Mouse (Mus musculus) c-Kit-negative CD71-positive TER-119-positive erythroid progenitor cells, embryonic 14.5 days (primary cell): ENCODE results near the gene Gsap.
A peak's percentile ranks its signal among the peaks of the same experiment; 100 is the strongest.
"Not testable (repeated sequence)": the region's sequence is repeated elsewhere in the genome, so short reads cannot be mapped to it uniquely, and the experiment has no call there.

Experiments used
- DNase-seq: peaks from one replicate; pipeline ENCODE4 v3.0.0-alpha.2; 2013; ENCODE audit warnings: low read depth, low spot score

Gsap gene

DNA sequence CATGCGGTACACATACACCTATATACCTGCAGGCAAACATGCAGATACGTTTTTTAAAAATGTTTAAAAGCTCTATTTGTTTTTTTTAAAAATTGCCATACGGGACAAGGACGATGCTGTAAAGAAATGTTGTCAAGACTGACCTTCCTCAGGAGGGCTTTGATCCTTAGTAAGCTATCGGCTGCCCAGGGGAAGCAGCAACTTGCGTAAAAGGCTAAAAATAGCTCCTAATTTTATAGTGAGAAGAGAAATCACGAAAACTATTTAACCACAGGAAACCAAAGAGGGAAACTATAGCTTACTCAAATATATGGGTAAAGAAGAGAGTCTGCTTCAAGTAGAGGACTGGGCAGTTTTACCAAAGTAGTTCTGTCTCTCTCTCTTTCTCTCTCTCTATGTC is 74.7 kb downstream of the Gsap start:
- DNase-seq, result no peak

DNA sequence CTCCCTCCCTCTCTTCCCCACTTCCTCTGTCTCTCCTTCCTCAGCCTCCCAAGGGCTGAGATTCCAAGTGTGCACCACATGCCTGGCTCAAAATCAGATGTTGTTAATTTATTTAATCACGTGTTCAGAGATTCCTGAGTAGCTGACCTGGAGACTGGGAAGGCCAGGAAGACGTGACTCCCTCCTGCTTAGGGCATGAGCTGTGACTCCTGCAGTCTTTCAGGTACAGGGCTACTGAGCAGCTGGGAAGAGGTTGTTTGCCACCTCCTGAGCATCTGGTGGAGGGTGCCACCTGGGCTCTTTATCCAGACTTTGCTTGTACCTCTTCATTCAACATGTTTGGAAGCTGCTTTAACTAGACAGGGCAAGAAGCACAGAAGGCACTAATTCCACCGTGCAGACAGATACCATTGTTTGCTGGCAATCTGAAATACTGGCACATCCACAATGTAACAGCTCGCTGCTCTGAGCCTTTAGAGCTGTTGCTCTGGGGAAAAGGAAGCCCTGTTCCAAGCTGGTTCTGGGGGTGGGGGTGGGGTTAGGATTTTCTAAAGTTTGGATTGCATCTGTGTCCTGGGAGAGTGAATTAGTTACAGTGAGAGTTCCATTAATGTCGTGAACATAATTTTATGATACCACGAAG is 75.3 kb downstream of the Gsap start:
- DNase-seq, result no peak

DNA sequence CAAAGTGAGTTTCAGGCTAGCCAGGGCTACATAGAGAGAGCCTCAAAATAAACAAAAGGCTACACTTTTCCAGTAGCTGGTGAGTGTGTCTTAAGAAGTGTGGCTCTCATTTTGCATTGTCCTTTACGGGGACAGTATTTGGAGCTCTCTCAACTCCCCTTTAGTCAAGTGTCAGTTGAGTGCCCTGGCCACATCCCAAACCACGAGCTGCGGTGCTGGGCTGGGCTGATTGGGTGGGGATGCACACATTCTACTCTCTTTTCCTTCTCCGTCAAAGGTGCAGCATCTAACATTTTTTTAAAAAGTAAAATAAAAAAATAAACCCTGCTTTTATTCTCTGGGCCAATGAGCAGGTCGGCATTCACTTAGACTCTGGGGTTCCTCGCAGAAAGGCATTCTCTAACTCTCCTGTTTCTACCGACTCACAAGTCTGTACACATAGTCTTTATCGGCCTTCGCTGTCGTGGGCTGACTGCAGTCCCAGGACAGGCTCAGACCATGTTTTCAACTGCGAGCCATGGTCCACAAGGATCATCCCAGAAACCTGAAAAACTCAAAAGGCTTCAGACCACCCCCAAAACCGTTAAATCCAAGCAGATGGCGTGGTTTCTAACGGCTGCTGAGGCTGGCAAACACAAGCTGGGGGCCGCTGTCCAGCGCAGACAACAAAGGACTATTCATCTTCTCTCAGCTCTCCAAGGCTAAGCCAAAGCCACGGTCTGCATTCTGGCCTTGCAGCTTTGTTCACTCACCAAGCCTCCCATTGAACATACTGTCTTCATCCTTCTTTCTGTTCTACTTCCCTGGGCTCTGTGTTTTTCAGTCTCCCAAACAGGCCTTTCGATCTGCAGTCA is 77.4 kb downstream of the Gsap start:
- DNase-seq, result no peak

DNA sequence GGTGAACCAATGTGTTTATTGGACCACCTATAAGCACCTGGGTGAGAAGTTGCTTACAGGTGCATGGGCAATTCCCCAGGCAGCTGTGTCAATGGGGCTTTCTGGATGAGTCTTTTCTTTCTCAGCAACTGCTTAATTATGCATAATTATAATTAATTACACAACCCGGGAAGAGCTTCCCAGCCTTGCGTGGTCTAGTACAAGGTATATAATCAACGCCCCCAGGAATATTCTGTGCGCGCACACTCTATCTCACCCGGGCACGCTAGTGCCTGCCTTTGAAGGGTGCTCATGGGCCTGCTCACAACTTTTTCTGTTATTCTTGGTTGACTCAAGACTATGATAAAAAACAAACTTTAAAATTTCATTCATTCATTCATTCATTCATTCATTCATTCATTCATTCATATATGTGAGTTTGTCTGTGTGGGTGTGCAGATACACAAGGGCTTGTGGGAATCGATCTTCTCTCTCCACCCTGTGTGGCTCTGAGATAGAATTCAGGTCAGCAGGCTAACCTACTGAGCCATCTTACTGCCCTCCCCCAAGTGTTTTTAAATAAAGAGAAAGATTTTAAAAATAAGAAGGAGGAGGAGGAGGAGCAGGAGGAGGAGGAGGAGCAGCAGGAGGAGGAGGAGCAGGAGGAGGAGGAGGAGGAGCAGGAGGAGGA is 78.4 kb downstream of the Gsap start:
- no peak for DNase-seq

DNA sequence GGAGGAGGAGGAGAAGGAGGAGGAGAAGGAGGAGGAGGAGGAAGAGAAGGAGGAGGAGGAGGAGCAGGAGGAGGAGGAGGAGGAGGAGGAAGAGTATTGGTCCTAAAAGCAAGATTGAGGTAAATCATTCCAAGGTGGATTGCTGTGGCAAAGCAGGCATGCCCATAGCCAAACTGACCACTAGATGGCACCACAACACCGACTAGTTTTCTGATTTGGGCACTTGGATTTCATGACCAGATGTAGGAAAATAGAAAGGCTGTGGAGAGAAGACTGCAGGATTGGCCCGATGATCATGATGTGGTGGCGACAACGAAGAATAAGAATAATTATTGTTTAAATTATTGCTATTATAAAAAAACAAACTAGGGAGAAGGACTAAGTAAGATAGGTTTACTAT is 79.0 kb downstream of the Gsap start:
- peak; percentile 28 for DNase-seq

DNA sequence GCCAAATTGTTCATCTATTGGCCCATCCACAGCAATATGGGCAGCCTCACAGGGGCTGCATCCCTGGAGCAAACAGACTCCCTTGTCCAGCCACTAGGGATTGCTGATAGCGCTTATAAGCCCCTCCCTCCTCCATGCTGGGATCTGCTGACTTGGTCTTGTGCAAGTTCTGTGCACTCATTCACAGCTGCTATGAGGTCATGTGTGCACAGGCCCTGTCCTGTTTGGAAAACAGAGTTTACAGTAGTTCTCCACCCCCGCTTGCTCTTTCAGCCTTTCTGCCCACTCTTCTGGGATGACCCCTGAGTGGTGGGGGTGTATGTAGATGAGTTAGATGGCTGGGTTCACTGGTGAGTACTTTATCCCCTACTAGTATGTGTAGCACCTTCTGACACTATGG is 81.0 kb downstream of the Gsap start:
- no peak for DNase-seq

DNA sequence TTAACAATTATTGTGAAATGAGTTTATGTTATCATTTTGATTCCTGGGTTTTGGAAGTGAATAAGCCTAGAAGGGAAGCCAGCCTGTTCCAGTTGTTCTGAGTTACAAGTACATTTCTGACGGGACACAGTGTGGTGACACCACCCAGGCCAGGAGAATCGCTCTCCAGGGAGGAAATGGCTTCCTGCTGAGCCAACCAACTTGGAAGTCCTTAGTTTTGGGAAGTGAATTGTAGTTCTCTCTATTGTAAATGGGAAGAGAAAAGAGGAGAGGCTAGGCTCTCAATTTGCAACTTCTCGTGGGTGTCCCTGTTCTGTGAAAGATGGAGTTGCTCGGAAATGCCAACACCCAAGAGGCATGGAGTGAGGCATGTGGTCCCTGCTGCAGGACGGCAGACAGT is 83.4 kb downstream of the Gsap start:
- no peak for DNase-seq

DNA sequence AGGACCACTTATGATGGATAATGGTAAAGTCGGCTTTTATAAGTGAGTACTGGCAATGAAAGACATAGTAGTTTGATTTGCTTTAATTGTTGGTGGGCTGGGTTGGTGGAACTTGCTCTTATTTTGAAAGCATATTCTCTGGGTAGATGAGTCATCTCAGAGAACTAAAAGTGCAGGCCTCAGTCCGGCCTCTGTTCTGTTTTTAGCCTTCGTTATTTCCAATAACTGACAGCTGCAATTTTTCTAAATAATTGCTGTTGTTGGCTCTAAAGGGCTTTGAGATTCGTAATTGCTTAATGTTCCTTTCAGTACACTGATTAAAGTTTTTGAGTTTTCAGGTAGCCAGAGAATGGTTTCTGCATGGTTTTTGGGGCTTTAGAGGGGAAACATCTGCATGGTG is 84.7 kb downstream of the Gsap start:
- DNase-seq, result no peak

DNA sequence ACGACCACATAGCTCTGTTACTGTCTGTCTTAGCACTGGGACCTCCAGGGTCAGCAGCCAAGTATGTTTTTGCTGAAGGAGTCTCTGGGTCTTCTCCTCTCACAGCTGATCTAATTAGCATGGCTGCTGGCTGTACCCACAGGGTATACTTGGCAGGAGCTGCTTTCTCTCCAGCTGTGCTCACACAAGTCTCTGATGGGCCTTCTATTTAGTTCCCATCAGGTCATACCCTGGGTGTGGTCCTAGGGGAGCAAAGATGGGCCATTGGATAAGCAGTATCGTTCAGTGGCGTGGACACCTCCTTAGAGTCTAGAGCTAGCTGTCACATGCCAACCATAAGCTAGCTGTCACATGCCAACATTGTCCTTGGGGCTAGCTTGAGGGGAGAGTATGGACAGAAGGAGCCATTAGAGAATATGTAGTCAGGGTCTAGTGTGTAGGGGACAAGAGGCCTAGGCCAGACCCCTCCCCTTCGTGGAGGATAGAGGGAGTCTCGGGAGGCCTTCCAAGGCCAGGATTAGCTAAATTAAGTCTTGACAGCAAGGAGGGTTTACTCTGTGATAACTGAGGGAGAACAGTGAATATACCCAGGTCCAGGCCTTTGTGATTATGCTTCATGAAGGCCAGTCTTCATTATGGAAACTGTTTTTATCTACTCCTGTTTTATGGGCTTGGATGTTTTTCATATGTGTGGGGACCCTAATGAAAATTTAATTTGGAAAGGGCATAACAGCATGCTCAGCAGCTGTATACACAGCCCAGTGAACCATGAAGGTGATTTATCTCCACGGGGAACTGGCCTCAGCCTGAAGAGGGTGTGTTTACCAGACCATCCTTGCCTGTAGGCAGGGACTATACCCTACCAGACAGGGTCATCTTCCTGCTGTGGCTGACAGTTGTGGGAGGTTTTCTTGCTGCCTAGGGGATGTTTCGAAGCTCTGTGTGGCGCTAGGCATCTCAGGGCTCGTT is 85.6 kb downstream of the Gsap start:
- DNase-seq, result no peak

DNA sequence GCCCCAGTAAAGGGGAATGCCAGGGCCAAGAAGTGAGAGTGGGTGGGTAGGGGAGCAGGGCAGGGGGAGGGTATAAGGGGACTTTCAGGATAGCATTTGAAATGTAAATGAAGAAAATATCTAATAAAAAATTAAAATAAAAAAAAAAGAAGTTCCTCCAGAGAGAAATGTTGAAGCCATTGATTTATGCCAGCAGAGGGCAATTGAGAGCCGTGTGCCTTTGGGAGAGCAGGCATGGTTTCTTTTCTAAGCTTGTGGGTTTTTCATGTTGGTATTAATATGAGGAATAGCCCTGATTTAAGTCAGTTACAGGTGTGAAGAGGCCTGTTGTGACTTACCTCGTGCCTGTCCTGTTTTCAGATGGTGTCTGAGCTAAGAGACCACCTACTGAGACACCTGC is 91.6 kb downstream of the Gsap start:
- not testable (repeated sequence) for DNase-seq

DNA sequence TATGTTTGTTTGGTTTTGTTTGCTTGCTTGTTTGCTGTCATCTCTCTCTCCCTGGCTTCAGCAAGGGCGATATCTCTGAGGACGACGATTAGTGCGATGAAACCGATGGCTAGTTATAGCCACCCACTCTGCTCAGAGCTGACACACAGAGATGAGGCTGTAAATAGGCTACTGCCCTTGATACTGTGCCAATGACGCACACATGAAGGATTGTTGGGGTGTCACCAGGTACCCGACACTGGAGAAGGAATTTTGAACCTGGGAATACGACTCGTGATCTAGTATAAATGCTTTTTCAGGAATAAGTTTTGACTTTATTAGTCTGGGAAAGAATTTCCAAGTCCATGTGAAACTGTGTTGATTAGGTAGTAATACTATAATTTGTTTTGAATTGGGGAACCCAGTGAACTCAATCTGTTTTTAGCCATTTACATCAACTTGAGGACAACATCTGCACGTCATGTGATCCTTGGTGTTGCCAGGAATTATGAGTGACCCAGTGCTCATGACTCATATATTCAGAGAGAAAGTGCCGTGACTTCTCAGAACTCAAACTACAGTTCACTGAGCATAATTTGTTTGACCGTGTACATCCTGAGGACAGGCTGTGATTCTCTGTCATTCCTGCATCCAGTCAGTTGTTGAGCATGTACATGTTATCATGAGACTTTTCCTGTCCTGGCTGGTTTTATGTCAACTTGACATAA is 97.5 kb downstream of the Gsap start:
- no peak for DNase-seq

DNA sequence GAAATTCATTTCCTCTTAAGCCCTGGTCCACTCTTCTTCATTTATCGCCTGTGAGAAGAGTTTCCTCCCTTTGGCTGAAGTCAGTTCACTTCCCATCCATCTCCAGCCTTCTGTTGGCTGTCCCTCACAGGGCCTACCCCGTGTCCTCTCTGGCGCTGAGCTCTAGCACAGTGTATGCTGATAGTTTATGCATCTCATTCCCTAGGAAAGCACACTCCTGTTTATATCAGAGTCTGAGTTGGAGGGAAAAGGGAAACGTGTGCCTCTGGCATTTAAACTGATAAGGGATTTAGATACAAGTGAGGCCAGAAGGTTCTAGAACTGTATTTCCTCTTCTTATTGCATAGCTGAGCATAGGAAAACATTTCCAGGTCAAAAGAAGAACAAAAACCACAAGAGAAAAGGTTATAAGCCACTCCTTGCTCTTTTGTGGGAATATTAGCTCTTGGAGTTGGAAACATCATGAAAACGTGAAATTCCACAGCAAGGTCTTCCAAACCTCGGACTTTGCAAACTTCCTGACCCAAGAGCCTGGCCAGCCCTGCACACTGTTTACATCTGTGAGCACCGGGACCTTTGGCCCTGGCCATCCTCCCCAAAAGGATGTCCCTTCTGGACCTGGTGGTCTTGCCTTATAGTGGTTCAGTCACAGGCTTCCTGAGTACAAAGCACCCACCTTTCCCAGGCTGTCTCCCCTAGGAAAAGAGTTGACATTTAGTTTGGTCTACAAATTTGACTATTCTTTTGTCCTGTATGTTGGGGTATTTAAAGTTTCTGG is 102.8 kb downstream of the Gsap start:
- DNase-seq, result no peak

DNA sequence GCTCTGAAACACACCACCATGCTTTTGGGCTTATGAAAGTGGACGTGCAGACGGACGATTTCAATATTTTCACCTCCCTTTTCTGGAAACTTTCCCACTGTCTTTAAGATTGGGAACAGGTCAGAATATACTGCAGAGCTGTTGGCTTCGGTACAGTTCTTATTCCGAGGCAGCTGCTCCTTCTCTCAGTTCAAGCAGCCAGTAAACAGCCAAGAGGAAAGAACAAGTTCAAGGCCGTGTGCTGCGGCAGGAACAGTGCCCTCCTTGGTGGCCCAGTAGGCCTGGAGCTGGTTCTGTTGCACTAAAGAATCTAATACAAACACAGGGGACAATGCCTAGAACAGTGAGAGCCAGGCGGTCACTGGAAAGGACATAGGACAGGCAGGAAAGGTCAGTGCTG is 104.5 kb downstream of the Gsap start:
- DNase-seq, result no peak

DNA sequence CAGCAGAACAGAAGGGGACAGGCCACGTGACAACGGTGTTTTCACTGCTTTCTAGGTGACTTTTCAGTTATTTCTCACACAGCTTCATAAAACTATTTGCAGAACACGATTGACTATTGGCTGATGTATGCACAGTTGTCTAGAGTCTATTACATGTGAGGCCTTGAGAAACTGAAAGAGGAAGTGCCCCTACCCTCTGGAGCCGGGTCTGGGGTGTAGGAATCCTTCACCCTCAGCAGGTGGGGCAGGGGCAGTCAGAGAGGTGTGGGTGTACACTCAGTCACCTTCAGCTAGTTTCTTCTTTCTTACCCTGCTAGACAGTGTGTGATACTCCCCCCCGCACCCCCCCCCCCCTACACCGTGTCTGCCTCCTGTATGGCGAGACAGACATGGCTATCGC is 109.6 kb downstream of the Gsap start:
- no peak for DNase-seq

DNA sequence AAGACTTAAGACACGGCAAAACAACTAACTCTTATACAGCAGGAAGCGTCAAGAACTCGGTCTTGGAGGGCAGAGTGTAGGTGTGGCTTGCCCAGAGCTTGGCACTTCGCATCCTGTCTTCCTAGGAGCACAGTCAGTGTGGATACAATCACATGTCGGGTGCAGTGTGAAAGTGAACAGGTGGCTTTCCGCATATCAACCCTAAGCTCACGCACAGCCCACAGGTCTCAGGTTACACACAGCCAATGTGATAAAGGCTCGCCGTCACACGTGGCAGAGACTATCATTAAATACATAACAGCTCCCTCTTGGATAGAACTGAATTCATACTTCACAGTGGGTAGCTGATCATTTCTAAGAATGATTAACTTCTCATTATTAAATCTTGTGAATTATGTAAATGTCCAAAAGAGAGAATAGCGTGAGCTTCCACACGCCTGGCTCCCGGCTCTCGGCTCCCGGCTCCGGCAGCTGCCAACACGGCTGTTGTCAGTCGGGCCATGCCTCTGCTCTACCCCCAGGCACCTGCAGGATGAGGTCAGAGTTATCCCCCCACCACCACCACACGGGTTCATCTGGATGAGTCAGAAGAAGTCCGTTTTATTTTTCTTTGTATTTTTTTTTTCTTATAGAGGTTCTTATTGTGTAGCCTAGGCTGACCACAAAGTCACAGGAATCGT is 113.2 kb downstream of the Gsap start:
- DNase-seq, result no peak

DNA sequence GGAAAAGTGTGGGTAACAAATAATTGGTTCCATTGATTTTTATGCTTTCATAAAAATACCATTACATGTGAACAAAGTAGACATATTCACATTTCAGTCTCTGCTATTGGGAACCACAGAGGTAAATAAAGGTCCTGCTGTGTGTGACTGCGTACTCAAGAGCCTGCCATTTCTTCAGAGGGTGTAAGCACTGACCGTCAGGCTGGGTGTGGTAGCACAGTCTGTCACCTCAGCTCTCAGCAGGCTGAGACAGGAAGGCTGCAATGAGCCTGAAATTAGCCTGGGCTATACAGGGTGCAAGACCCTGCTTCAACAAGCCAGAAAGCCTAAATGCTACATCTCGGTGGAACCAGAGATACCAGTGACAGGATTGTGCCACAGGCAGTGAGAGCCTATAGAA is 114.0 kb downstream of the Gsap start:
- no peak for DNase-seq

DNA sequence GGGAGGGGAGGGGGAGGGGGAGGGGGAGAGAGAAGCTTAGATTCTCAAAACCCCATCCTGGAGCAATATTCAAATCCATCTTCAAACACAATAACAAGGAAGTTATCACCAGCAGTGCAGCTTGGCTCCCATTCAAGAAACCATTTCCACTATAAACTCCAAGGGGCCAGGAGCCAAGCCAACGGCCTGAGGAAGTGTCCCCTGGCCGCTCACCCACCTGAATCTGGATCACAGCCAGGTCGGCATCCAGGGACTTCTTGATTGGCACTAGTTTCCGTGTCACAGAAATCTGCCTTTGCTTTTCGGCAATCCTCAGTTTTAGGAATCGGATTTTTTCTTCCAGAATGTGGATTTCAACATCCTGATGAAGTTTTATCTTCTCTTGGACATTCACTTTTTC is 115.0 kb downstream of the Gsap start:
- no peak for DNase-seq

DNA sequence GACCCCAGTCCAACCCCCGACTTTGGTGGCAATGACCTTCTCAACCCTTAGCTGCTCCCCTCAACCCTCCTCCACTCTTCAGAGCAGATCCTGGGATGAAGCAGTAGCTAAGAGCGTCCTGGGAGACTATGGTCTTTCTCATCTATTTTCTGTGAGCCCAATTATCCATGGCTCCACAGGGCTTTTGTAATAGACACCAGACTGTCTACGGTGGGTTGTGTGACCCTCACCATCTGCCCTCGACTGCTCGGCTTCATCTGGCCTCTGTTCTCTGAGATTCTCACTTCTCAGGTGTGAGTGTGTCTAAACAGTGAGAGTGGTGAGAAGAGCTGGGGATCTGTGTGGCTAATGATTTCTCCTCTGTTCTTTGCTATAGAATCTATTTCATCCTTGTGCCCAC is 121.1 kb downstream of the Gsap start:
- DNase-seq, result no peak

DNA sequence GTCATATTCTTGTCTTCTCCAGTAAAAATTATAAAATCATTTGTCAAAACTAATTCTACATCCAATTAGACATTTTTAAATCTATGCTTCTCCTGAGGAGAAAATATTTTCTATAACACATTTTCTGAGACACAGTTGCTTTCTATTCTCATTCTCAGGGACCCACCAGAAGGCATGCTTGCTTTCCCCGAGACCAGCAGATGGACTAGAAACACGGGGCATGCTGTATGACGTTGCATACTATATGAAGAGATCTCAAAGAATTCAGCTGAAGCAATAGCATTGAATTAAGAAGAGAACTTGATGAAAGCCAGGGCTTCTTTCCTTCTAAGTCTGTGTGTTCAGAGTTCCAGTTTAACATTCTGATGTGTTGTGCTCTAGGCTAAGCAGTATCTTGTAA is 128.6 kb downstream of the Gsap start:
- DNase-seq, result no peak

DNA sequence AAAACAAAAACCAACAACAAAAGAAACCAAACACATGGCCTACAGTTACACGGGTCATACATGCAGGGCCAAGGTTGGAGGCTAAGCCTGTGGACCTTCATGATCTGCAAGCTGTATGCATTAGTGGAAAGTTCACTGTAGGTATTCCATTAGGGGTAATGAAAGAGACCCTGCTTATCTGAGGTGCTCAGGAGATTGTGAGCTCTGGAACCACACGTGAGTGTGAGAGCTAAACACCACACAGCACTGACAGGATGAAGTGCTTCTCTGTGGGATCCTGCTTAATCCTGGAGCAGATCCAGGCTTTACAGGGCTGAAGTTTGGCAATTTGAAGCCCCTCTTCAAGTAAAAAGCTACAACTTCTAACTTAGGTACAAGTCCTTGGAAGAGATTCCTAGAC is 134.1 kb downstream of the Gsap start:
- no peak for DNase-seq
